Mouse (Mus musculus): ENCODE data around the gene Habp2. TPM values are rescaled to one million over a fixed set of nuclear protein-coding genes. Genes with fewer than 3 reads are reported as not detected.

The Habp2 gene
- polyA plus RNA-seq, 1 experiment from 2014 or later: 0.35 TPM

GRCm38 (mm10) chr19:56366168-56366567 lies 79.2 kb downstream of the Habp2 start:
- Histone ChIP-seq H3K4me2 (no peak overlapping the region), H3K36me3 (no peaks in the 10 kb centered on the region), H3K27ac (no peak overlapping the region), H3K4me1 (peaks cover 10% of the 10 kb centered on the region; the same call in 1 of the 2 replicates), H3K4me3 (no peak overlapping the region), H3K27me3 (0 out of 2 replicates have a peak, but pooled peaks cover 3% of the 10 kb centered on the region), H3K9me3 (no peaks in the 10 kb centered on the region), H3K9ac (no peak overlapping the region)
- WGBS: 79% methylated on average over 11 of the region's 11 CpGs
- no peak for ATAC-seq (ENCODE audit: insufficient number of reproducible peaks, low FRiP score, low TSS enrichment, low read depth)

GRCm38 (mm10) chr19:56366625-56367024 lies 79.7 kb downstream of the Habp2 start:
- Histone ChIP-seq H3K4me2 (no peak overlapping the region), H3K27ac (no peak overlapping the region), H3K9ac (no peak overlapping the region), H3K36me3 (no peaks in the 10 kb centered on the region), H3K9me3 (no peaks in the 10 kb centered on the region), H3K4me3 (no peak overlapping the region), H3K27me3 (0 out of 2 replicates have a peak, but pooled peaks cover under 1% of the 10 kb centered on the region), H3K4me1 (peaks cover 10% of the 10 kb centered on the region; the same call in 1 of the 2 replicates)
- WGBS: 79% methylated on average over 9 of the region's 9 CpGs
- ATAC-seq (ENCODE audit: insufficient number of reproducible peaks, low FRiP score, low TSS enrichment, low read depth): no peak

- no peaks in the 10 kb centered on the region for H3K27me3 ChIP-seq
- no peaks in the 10 kb centered on the region for H3K9me3 ChIP-seq
- no peak overlapping the region for H3K4me2 ChIP-seq
- H3K36me3 ChIP-seq: no peaks in the 10 kb centered on the region
- no peak overlapping the region for H3K4me3 ChIP-seq
- 45% methylated on average over 7 of the region's 7 CpGs for WGBS
- H3K27ac ChIP-seq: no peak overlapping the region
- H3K4me1 ChIP-seq: peaks cover 13% of the 10 kb centered on the region; the same call in 1 of the 2 replicates
- no peak overlapping the region for H3K9ac ChIP-seq
- ATAC-seq (ENCODE audit: insufficient number of reproducible peaks, low FRiP score, low TSS enrichment, low read depth): no peak
Measured at GRCm38 (mm10) chr19:56367778-56368177, 80.8 kb downstream of the Habp2 start.

GRCm38 (mm10) chr19:56368912-56369311 lies 82.0 kb downstream of the Habp2 start:
- 85% methylated on average over 7 of the region's 7 CpGs for WGBS
- no peak overlapping the region for H3K4me3 ChIP-seq

More at GRCm38 (mm10) chr19:56368912-56369311, 82.0 kb downstream of the Habp2 start:
- peaks cover 13% of the 10 kb centered on the region; the same call in 1 of the 2 replicates for H3K4me1 ChIP-seq
- no peaks in the 10 kb centered on the region for H3K27me3 ChIP-seq
- H3K9me3 ChIP-seq: no peaks in the 10 kb centered on the region
- no peak overlapping the region for H3K4me2 ChIP-seq
- no peak for ATAC-seq (ENCODE audit: insufficient number of reproducible peaks, low FRiP score, low TSS enrichment, low read depth)
- H3K36me3 ChIP-seq: no peaks in the 10 kb centered on the region
- H3K27ac ChIP-seq: no peak overlapping the region
- H3K9ac ChIP-seq: no peak overlapping the region

Other genes starting within 250 kb of the Habp2 start
- gene Nrap, start 102.9 kb downstream of the Habp2 start, polyA plus RNA-seq (2015; fragmentation: Nextera tagmentation; extraction: Ambion mirVana): 2.7 and 8.6 TPM in 2 replicates
- gene Casp7, start 110.0 kb downstream of the Habp2 start, polyA plus RNA-seq (2015; fragmentation: Nextera tagmentation; extraction: Ambion mirVana): 22.5 and 24.3 TPM in 2 replicates
- gene Plekhs1, start 174.5 kb downstream of the Habp2 start, polyA plus RNA-seq (2015; fragmentation: Nextera tagmentation; extraction: Ambion mirVana): 0.20 TPM in 1 of 2 replicates, not detected in the other